Mouse (Mus musculus): ENCODE results near the gene Rexo4. TPM values are rescaled to one million over a fixed set of nuclear protein-coding genes. Genes with fewer than 3 reads are reported as not detected.

Rexo4 gene
- polyA plus RNA-seq (2015; fragmentation: Nextera tagmentation; extraction: Ambion mirVana) = 16.3 and 18.7 TPM in 2 replicates

GRCm38 (mm10) chr2:26963923-26964723, at the start of gene Rexo4:
TSS of gene Rexo4 (minus strand) at chr2:26964386.

GRCm38 (mm10) chr2:27009714-27010244, 45.6 kb upstream of the Rexo4 start, which contains the start of gene Cacfd1:
TSS of gene Cacfd1 (plus strand) at chr2:27009926.

DNA sequence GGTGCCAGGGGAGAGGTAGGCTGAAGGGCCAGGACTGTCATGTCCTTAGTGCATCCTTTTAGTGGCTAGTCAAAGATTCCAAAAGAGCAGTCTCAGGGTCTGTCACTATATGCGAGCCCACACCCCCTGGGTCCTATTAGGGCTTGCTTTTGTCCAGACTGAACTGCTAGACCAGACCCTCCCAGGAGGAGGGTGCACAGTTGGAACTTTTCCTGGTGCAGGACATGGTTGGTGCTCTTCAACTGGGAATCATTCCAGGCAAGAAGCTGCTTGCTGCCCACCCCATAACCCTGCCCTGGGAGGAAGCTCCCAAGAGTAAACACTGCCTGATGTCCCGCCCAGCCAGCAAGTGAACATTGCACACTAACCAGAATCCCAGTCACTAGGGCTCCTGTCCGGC, 8.9 kb upstream of the Rexo4 start, which contains the start of gene Adamts13:
TSS of gene Adamts13 (plus strand) at position 301 of the 400 bp plus-strand sequence.

GRCm38 (mm10) chr2:26933304-26934055, 30.7 kb downstream of the Rexo4 start, which contains the start of the genes Surf4 and Stkld1:
TSS of gene Surf4 (minus strand) at chr2:26933928.
TSS of gene Stkld1 (plus strand) at chr2:26934047.

DNA sequence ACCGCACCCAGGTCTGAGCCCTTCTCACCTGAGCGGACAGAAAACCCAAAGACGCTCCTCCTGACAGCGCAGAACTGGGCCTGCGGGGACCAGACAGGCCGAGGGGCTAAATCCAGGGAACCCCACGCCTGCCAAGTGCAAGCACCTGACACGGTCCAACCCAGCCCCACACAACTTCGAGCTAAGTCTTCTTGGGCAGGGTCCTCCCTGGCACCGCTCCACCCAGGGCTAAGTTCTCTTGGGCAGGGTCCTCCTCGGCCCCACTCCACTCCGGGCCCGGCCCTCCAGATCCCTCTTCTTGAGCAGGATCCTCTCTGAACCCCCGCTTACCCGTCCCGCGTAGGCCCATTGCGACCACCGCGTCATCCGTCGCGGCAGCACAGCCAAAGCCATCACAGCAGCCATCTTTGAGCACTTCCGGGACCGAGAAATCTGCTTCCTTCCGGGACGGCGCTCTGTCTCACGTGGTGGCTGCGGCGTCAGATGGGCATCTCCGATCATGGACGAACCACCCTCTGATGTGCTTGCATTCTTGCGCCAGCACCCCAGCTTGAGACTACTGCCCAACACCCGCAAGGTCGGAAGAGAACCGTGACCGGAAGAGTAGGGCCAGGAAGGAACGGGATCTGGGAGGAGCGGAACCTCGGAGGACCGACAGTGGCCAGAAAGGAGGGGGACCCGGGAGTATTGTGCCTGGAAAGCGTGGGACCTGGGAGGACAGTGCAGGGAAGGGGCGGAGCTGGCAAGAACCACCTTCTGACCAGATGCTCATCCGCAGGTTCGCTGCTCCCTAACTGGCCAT, 48.1 kb downstream of the Rexo4 start, which contains the start of the genes Surf2 and Surf1:
TSS of gene Surf2 (plus strand) at position 441 of the 802 bp plus-strand sequence.
TSS of gene Surf1 (minus strand) at position 604 of the 802 bp plus-strand sequence.

GRCm38 (mm10) chr2:26910124-26910993, 53.8 kb downstream of the Rexo4 start, which contains the start of the genes Med22 and Rpl7a:
TSS of gene Med22 (minus strand) at chr2:26910677.
TSS of gene Rpl7a (plus strand) at chr2:26910764.

Other genes with a start within 250 kb of the Rexo4 start
- not detected in 2 replicates for gene Abo, start 99.4 kb downstream of the Rexo4 start, polyA plus RNA-seq (2015; fragmentation: Nextera tagmentation; extraction: Ambion mirVana)
- gene Surf6, start 61.5 kb downstream of the Rexo4 start, polyA plus RNA-seq (2015; fragmentation: Nextera tagmentation; extraction: Ambion mirVana) = 8.4 and 8.8 TPM in 2 replicates
- 27.8 and 30.7 TPM in 2 replicates for gene Med22, start 53.7 kb downstream of the Rexo4 start, polyA plus RNA-seq (2015; fragmentation: Nextera tagmentation; extraction: Ambion mirVana)
- gene Rpl7a, start 53.6 kb downstream of the Rexo4 start, polyA plus RNA-seq (2015; fragmentation: Nextera tagmentation; extraction: Ambion mirVana) = 346 and 348 TPM in 2 replicates
- 22.1 and 24.5 TPM in 2 replicates for gene Surf2, start 48.0 kb downstream of the Rexo4 start, polyA plus RNA-seq (2015; fragmentation: Nextera tagmentation; extraction: Ambion mirVana)
- 39.8 and 44.5 TPM in 2 replicates for gene Surf1, start 47.9 kb downstream of the Rexo4 start, polyA plus RNA-seq (2015; fragmentation: Nextera tagmentation; extraction: Ambion mirVana)
- 113 and 137 TPM in 2 replicates for gene Surf4, start 30.5 kb downstream of the Rexo4 start, polyA plus RNA-seq (2015; fragmentation: Nextera tagmentation; extraction: Ambion mirVana)
- gene Stkld1, start 30.3 kb downstream of the Rexo4 start, polyA plus RNA-seq (2015; fragmentation: Nextera tagmentation; extraction: Ambion mirVana) = 0.09 TPM in 1 of 2 replicates, not detected in the other
- 0.12 TPM in 1 of 2 replicates, not detected in the other for gene Adamts13, start 9.0 kb upstream of the Rexo4 start, polyA plus RNA-seq (2015; fragmentation: Nextera tagmentation; extraction: Ambion mirVana)
- gene Cacfd1, start 45.5 kb upstream of the Rexo4 start, polyA plus RNA-seq (2015; fragmentation: Nextera tagmentation; extraction: Ambion mirVana) = 27.7 and 32.4 TPM in 2 replicates
- 0.54 and 0.56 TPM in 2 replicates for gene Slc2a6, start 63.6 kb upstream of the Rexo4 start, polyA plus RNA-seq (2015; fragmentation: Nextera tagmentation; extraction: Ambion mirVana)
- 166 and 171 TPM in 2 replicates for gene Mymk, start 107.8 kb upstream of the Rexo4 start, polyA plus RNA-seq (2015; fragmentation: Nextera tagmentation; extraction: Ambion mirVana)
- gene Adamtsl2, start 115.0 kb upstream of the Rexo4 start, polyA plus RNA-seq (2015; fragmentation: Nextera tagmentation; extraction: Ambion mirVana) = 2.2 and 2.6 TPM in 2 replicates
- 0.15 and 0.18 TPM in 2 replicates for gene Fam163b, start 178.1 kb upstream of the Rexo4 start, polyA plus RNA-seq (2015; fragmentation: Nextera tagmentation; extraction: Ambion mirVana)
- gene Dbh, start 200.8 kb upstream of the Rexo4 start, polyA plus RNA-seq (2015; fragmentation: Nextera tagmentation; extraction: Ambion mirVana) = 0.82 and 1.2 TPM in 2 replicates

Measured in skeletal muscle tissue, postnatal 0 days (tissue).